Mouse (Mus musculus) cortical plate, adult 2 months (tissue): ENCODE measurements around the gene Khnyn.

Experiments used
- CTCF ChIP-seq: fragments of 200-500 bp; IDR thresholded peaks from 2 replicates; pipeline ENCODE4 v1.5.1; 2011; ENCODE audit warnings: mild to moderate bottlenecking, control low read depth, low read length; ENCODE audit not compliant: insufficient read depth; ENCODE audit errors: extremely low read depth
- POLR2A ChIP-seq: fragments of 200-500 bp; IDR thresholded peaks from 2 replicates; pipeline ENCODE4 v1.6.1; 2011; ENCODE audit warnings: mild to moderate bottlenecking, low read length, control low read depth; ENCODE audit not compliant: insufficient read depth; ENCODE audit errors: extremely low read depth

DNA sequence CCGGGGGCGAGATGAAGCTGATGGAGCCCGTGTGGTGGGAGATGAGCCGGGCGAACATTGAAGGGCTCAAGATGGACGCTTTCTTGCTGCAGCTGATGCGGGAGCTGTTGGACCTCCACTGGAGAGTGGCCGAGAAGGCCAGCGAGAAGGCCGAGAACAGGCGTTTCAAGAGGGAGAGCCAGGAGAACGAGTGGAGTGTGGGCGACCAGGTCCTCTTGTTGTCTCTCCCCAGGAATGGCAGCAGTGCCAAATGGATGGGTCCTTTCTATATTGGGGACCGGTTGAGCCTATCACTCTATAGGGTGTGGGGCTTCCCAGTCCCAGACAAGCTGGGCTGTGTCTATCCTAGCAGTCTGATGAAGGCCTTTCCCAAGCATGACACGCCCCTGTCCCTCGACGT, 12.2 kb upstream of the Khnyn start:
- TF ChIP-seq CTCF: no peak
- TF ChIP-seq POLR2A: no peak
